Mouse (Mus musculus): ENCODE measurements around the gene Arhgap18. TPM values are rescaled to one million over a fixed set of nuclear protein-coding genes. Genes with fewer than 3 reads are reported as not detected.
"Not testable (repeated sequence)": the region's sequence is repeated elsewhere in the genome, so short reads cannot be mapped to it uniquely, and the experiment has no call there.

Arhgap18 gene
- total RNA-seq, 1 experiment: 3.1 TPM

- Histone ChIP-seq H3K9me3 (ENCODE audit: control insufficient read depth, insufficient read depth, low read depth, low read length) (no peaks in the 10 kb centered on the region), H3K9ac (ENCODE audit: insufficient read depth, low read depth, low read length, poor library complexity, severe bottlenecking) (no peak overlapping the region), H3K36me3 (ENCODE audit: control insufficient read depth, insufficient read depth, low read length, poor library complexity, severe bottlenecking) (no peaks in the 10 kb centered on the region), H3K4me1 (ENCODE audit: control insufficient read depth in 2 of 2, insufficient read depth in 2 of 2, low read length in 2 of 2, poor library complexity in 1 of 2) (no peaks in the 10 kb centered on the region), H3K27ac (ENCODE audit: insufficient read depth, low read depth, low read length, poor library complexity, severe bottlenecking) (no peak overlapping the region), H3K4me3 (ENCODE audit: insufficient read depth in 1 of 2, low read depth in 1 of 2, low read length in 2 of 2, poor library complexity in 1 of 2, severe bottlenecking in 1 of 2) (no peak overlapping the region)
- in situ Hi-C loops (cut with MboI; ENCODE audit: low sequenced_read_pairs in 2 of 2, unreplicated experiment in 2 of 2): no loop called here
- DNase-seq (ENCODE audit: low read depth, low spot score): peak; percentile 60
- no peak for TF ChIP-seq MAFK (IDR thresholded peaks at IDR 0.05; ENCODE audit: insufficient read depth, low read depth, low read length)
- no peak for TF ChIP-seq CHD2 (IDR thresholded peaks at IDR 0.05; ENCODE audit: low read depth, low read length)
- TF ChIP-seq ZNF384 (IDR thresholded peaks at IDR 0.05; ENCODE audit: low read depth, low read length): no peak
- peak; percentile 82 for TF ChIP-seq ZC3H11A (IDR thresholded peaks at IDR 0.05; ENCODE audit: borderline replicate concordance, low read depth, low read length)
Observed at GRCm38 (mm10) chr10:26919307-26919977, 166.2 kb downstream of the Arhgap18 start.

GRCm38 (mm10) chr10:26920383-26920979, 167.3 kb downstream of the Arhgap18 start:
- H3K9ac ChIP-seq (ENCODE audit: insufficient read depth, low read depth, low read length, poor library complexity, severe bottlenecking): no peak overlapping the region
- H3K4me1 ChIP-seq (ENCODE audit: control insufficient read depth in 2 of 2, insufficient read depth in 2 of 2, low read length in 2 of 2, poor library complexity in 1 of 2): no peaks in the 10 kb centered on the region
- no peak for DNase-seq (ENCODE audit: low read depth, low spot score)
- H3K4me3 ChIP-seq (ENCODE audit: insufficient read depth in 1 of 2, low read depth in 1 of 2, low read length in 2 of 2, poor library complexity in 1 of 2, severe bottlenecking in 1 of 2): no peak overlapping the region
- H3K27ac ChIP-seq (ENCODE audit: insufficient read depth, low read depth, low read length, poor library complexity, severe bottlenecking): no peak overlapping the region
- in situ Hi-C loops (cut with MboI; ENCODE audit: low sequenced_read_pairs in 2 of 2, unreplicated experiment in 2 of 2): no loop called here
- no peaks in the 10 kb centered on the region for H3K9me3 ChIP-seq (ENCODE audit: control insufficient read depth, insufficient read depth, low read depth, low read length)
- H3K36me3 ChIP-seq (ENCODE audit: control insufficient read depth, insufficient read depth, low read length, poor library complexity, severe bottlenecking): no peaks in the 10 kb centered on the region
- no peak for TF ChIP-seq CHD2 (IDR thresholded peaks at IDR 0.05; ENCODE audit: low read depth, low read length)
- no peak for TF ChIP-seq MAFK (IDR thresholded peaks at IDR 0.05; ENCODE audit: insufficient read depth, low read depth, low read length)
- no peak for TF ChIP-seq HCFC1 (IDR thresholded peaks at IDR 0.05; ENCODE audit: borderline replicate concordance, insufficient read depth, low read length)
- no peak for TF ChIP-seq ZC3H11A (IDR thresholded peaks at IDR 0.05; ENCODE audit: borderline replicate concordance, low read depth, low read length)
- TF ChIP-seq ZNF384 (IDR thresholded peaks at IDR 0.05; ENCODE audit: low read depth, low read length): no peak

DNA sequence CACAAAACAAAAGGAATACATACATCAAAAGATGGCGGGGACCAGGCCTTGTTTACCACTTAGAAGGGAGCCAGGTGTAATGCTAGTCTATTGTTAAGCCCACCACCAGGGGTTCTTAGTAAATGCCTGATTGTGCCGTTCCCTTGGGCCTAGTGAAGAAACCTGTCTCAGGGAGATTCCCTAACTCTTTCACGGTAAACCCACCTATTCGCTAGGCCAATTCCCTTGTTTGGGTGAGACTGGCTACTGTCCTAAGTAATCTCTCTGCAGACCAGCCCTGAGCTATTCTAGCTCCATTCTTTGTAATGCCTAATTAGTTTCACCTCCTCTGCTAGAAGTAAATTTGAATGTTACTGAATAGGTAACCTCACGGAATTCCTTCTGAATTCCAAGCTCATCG, 182.8 kb downstream of the Arhgap18 start:
- H3K27ac ChIP-seq (ENCODE audit: insufficient read depth, low read depth, low read length, poor library complexity, severe bottlenecking); H3K9ac ChIP-seq (ENCODE audit: insufficient read depth, low read depth, low read length, poor library complexity, severe bottlenecking); H3K4me3 ChIP-seq (ENCODE audit: insufficient read depth in 1 of 2, low read depth in 1 of 2, low read length in 2 of 2, poor library complexity in 1 of 2, severe bottlenecking in 1 of 2); H3K4me1 ChIP-seq (ENCODE audit: control insufficient read depth in 2 of 2, insufficient read depth in 2 of 2, low read length in 2 of 2, poor library complexity in 1 of 2); H3K36me3 ChIP-seq (ENCODE audit: control insufficient read depth, insufficient read depth, low read length, poor library complexity, severe bottlenecking); H3K9me3 ChIP-seq (ENCODE audit: control insufficient read depth, insufficient read depth, low read depth, low read length); in situ Hi-C loops (cut with MboI; ENCODE audit: low sequenced_read_pairs in 2 of 2, unreplicated experiment in 2 of 2); DNase-seq (ENCODE audit: low read depth, low spot score): not testable (repeated sequence)

DNA sequence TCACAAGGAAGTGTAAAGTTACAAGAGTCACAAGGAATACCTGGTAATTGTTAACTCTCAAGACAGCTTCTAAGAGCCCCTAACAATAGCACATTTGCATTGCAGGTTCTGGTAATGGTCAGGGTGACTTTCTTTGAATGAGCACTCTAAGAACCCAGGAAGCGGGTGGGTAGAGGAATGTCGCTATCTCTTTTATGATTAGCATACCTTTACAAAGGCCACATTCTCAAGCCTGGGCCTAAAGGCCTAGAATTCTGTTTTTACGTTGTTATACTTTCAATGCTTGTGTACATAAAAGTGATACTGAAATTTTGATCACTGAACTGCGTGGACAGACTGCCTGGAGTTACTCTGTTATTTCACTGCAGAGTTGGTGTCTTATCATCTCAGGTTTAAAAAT, 185.2 kb downstream of the Arhgap18 start:
- H3K9me3 ChIP-seq (ENCODE audit: control insufficient read depth, insufficient read depth, low read depth, low read length); H3K9ac ChIP-seq (ENCODE audit: insufficient read depth, low read depth, low read length, poor library complexity, severe bottlenecking); H3K4me1 ChIP-seq (ENCODE audit: control insufficient read depth in 2 of 2, insufficient read depth in 2 of 2, low read length in 2 of 2, poor library complexity in 1 of 2); in situ Hi-C loops (cut with MboI; ENCODE audit: low sequenced_read_pairs in 2 of 2, unreplicated experiment in 2 of 2); DNase-seq (ENCODE audit: low read depth, low spot score); H3K36me3 ChIP-seq (ENCODE audit: control insufficient read depth, insufficient read depth, low read length, poor library complexity, severe bottlenecking); H3K4me3 ChIP-seq (ENCODE audit: insufficient read depth in 1 of 2, low read depth in 1 of 2, low read length in 2 of 2, poor library complexity in 1 of 2, severe bottlenecking in 1 of 2): not testable (repeated sequence)
- H3K27ac ChIP-seq (ENCODE audit: insufficient read depth, low read depth, low read length, poor library complexity, severe bottlenecking): peak overlapping the region; percentile 31; the same call in 1 of the 2 replicates

DNA sequence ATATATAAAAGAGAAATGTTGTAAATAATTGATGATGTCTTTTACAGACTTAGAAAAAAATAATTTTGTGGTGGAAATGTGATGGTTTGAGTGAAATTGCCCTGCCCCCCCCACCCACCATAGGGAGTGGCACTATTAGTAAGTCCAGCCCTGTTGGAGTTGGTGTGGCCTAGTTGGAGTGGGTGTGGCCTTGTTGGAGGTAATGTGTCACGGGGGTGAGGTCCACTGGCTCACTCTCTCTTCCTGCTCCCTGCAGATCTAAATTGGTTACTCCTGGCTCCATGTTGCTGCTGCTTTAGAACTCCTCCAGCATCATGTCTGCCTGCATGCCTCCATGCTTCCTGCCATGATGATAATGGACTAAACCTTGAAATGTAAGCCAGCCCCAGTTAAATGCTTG, 186.3 kb downstream of the Arhgap18 start:
- TF ChIP-seq MAFK (IDR thresholded peaks at IDR 0.05; ENCODE audit: insufficient read depth, low read depth, low read length) (no peak), ZC3H11A (IDR thresholded peaks at IDR 0.05; ENCODE audit: borderline replicate concordance, low read depth, low read length) (no peak), ZNF384 (IDR thresholded peaks at IDR 0.05; ENCODE audit: low read depth, low read length) (no peak), HCFC1 (IDR thresholded peaks at IDR 0.05; ENCODE audit: borderline replicate concordance, insufficient read depth, low read length) (no peak), CHD2 (IDR thresholded peaks at IDR 0.05; ENCODE audit: low read depth, low read length) (no peak)
- Histone ChIP-seq H3K27ac (ENCODE audit: insufficient read depth, low read depth, low read length, poor library complexity, severe bottlenecking) (no peak overlapping the region), H3K9me3 (ENCODE audit: control insufficient read depth, insufficient read depth, low read depth, low read length) (peaks cover 5% of the 10 kb centered on the region), H3K36me3 (ENCODE audit: control insufficient read depth, insufficient read depth, low read length, poor library complexity, severe bottlenecking) (no peaks in the 10 kb centered on the region; the same call in 1 of the 2 replicates), H3K9ac (ENCODE audit: insufficient read depth, low read depth, low read length, poor library complexity, severe bottlenecking) (no peak overlapping the region), H3K4me3 (ENCODE audit: insufficient read depth in 1 of 2, low read depth in 1 of 2, low read length in 2 of 2, poor library complexity in 1 of 2, severe bottlenecking in 1 of 2) (no peak overlapping the region), H3K4me1 (ENCODE audit: control insufficient read depth in 2 of 2, insufficient read depth in 2 of 2, low read length in 2 of 2, poor library complexity in 1 of 2) (no peaks in the 10 kb centered on the region; a peak in 1 of 4 replicates)
- in situ Hi-C loops (cut with MboI; ENCODE audit: low sequenced_read_pairs in 2 of 2, unreplicated experiment in 2 of 2): no loop called here
- no peak for DNase-seq (ENCODE audit: low read depth, low spot score)

All from ES-E14 (cell line).